Mouse (Mus musculus) E14TG2a.4 (cell line): Measurements from ENCODE around the gene Zfp865.
"Not testable (repeated sequence)": the region's sequence is repeated elsewhere in the genome, so short reads cannot be mapped to it uniquely, and the experiment has no call there.

Source experiments
- H3K27me3 ChIP-seq: 2 replicates; pipeline ENCODE4 v1.6.1; 2014; ENCODE audit warnings: low read length, control low read depth; ENCODE audit not compliant: insufficient read depth
- H3K36me3 ChIP-seq: 2 replicates; pipeline ENCODE4 v1.6.1; 2014; ENCODE audit warnings: low read length, control low read depth; ENCODE audit not compliant: insufficient read depth
- H3K4me1 ChIP-seq: replicated peaks from 2 replicates; pipeline ENCODE4 v1.6.1; 2014; ENCODE audit warnings: low read depth, low read length, control low read depth
- H3K4me3 ChIP-seq: replicated peaks from 2 replicates; pipeline ENCODE4 v1.5.1; 2014; ENCODE audit warnings: mild to moderate bottlenecking, low read length
- H3K9me3 ChIP-seq: 2 replicates; pipeline ENCODE4 v1.6.1; 2014; ENCODE audit warnings: low read length, control low read depth
- CTCF ChIP-seq: conservative IDR thresholded peaks from 2 replicates; pipeline ENCODE4 v1.5.1; 2014; ENCODE audit warnings: low read length
- NANOG ChIP-seq: IDR thresholded peaks from 2 replicates; pipeline ENCODE4 v1.6.1; 2014; ENCODE audit warnings: borderline replicate concordance, low read length, mixed read lengths
- POU5F1 ChIP-seq: IDR thresholded peaks from 2 replicates; pipeline ENCODE4 v1.6.1; 2014; ENCODE audit warnings: low read length, borderline replicate concordance

Gene Zfp865

GRCm38 (mm10) chr7:4993999-4994788 lies 26.0 kb upstream of the Zfp865 start:
- H3K36me3 ChIP-seq: no peaks in the 10 kb centered on the region
- H3K4me3 ChIP-seq: peak overlapping the region; percentile 77
- H3K4me1 ChIP-seq: peaks cover 46% of the 10 kb centered on the region
- H3K27me3 ChIP-seq: peaks cover 60% of the 10 kb centered on the region
- TF ChIP-seq CTCF (no peak), NANOG (no peak), POU5F1 (no peak)
- H3K9me3 ChIP-seq: peaks cover 10% of the 10 kb centered on the region; the same call in 1 of the 2 replicates

- Histone ChIP-seq H3K36me3 (no peaks in the 10 kb centered on the region), H3K4me1 (peaks cover 48% of the 10 kb centered on the region), H3K4me3 (peak overlapping the region; percentile 77), H3K9me3 (peaks cover 10% of the 10 kb centered on the region; the same call in 1 of the 2 replicates), H3K27me3 (peaks cover 60% of the 10 kb centered on the region)
- TF ChIP-seq NANOG (no peak), POU5F1 (no peak), CTCF (no peak)
Measured at GRCm38 (mm10) chr7:4995268-4996002, 24.7 kb upstream of the Zfp865 start.

GRCm38 (mm10) chr7:4996003-4996895 lies 23.9 kb upstream of the Zfp865 start, which contains the start of gene Zfp579:
TSS of gene Zfp579 (minus strand) at chr7:4996158.
- no peaks in the 10 kb centered on the region for H3K36me3 ChIP-seq
- TF ChIP-seq NANOG (no peak), CTCF (no peak), POU5F1 (no peak)
- H3K9me3 ChIP-seq: 0 out of 2 replicates have a peak, but pooled peaks cover 3% of the 10 kb centered on the region
- H3K4me3 ChIP-seq: peak within 1 kb of the TSS; percentile 77
- H3K4me1 ChIP-seq: peaks cover 48% of the 10 kb centered on the region
- H3K27me3 ChIP-seq: peaks cover 51% of the 10 kb centered on the region

DNA sequence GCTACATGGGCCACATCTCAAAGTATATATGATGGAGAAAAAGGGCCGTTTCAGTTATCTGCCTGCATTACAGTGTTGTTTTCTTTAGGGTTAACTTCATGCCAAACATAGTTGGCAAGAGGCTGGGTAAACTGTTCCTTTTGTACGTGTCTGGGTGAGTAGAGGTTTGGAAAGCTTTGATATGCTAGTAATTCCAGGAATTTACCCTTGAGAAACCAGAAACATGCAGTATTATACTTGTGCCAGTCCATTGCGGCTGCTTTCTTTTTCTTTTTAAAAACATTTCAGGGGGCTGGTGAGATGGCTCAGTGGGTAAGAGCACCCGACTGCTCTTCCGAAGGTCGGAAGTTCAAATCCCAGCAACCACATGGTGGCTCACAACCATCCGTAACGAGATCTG lies 23.2 kb upstream of the Zfp865 start:
- Histone ChIP-seq H3K4me3 (no peak overlapping the region), H3K4me1 (peaks cover 48% of the 10 kb centered on the region), H3K9me3 (peaks cover under 1% of the 10 kb centered on the region), H3K36me3 (no peaks in the 10 kb centered on the region), H3K27me3 (peaks cover 46% of the 10 kb centered on the region)
- TF ChIP-seq POU5F1: no peak
- TF ChIP-seq CTCF: no peak
- TF ChIP-seq NANOG: no peak

DNA sequence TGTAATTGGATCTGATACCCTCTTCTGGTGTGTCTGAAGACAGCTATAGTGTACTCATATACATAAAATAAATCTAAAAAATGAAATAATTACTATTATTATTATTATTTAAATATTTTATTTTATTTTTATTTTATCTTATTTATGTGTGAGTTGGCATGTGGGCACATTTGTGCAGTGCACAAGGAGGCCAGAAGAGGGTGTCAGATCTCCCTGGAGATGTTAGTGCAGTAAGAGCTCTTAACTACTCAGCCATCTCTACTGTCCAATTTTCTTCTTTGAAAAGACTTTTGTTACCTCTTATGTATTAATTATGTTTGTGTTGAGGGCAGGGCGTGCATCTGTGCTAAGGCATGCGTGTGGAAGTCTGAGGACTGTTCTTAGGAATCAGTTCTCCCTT lies 20.3 kb upstream of the Zfp865 start:
- H3K4me1 ChIP-seq: peaks cover 27% of the 10 kb centered on the region
- H3K36me3 ChIP-seq: no peaks in the 10 kb centered on the region
- no peak overlapping the region for H3K4me3 ChIP-seq
- H3K27me3 ChIP-seq: peaks cover 25% of the 10 kb centered on the region
- peaks cover 23% of the 10 kb centered on the region for H3K9me3 ChIP-seq
- TF ChIP-seq POU5F1 (no peak), CTCF (peak; percentile 46)

GRCm38 (mm10) chr7:5002876-5003275 lies 17.3 kb upstream of the Zfp865 start:
- not testable (repeated sequence) for H3K4me3 ChIP-seq
- peaks cover 28% of the 10 kb centered on the region for H3K4me1 ChIP-seq
- H3K36me3 ChIP-seq: peaks cover 22% of the 10 kb centered on the region
- peaks cover 13% of the 10 kb centered on the region; the same call in 1 of the 2 replicates for H3K27me3 ChIP-seq
- peaks cover 23% of the 10 kb centered on the region for H3K9me3 ChIP-seq

- Histone ChIP-seq H3K4me1 (peaks cover 67% of the 10 kb centered on the region), H3K9me3 (peaks cover 10% of the 10 kb centered on the region; the same call in 1 of the 2 replicates), H3K27me3 (peaks cover 4% of the 10 kb centered on the region; the same call in 1 of the 2 replicates), H3K36me3 (peaks cover 71% of the 10 kb centered on the region), H3K4me3 (peak overlapping the region; percentile 79)
- TF ChIP-seq CTCF (peak; percentile 58), POU5F1 (no peak)
Measured at GRCm38 (mm10) chr7:5008229-5008628, 11.9 kb upstream of the Zfp865 start.
